Mouse (Mus musculus) heart, embryonic 16.5 days (tissue): ENCODE results near the gene Kif27. TPM values are rescaled to one million over a fixed set of nuclear protein-coding genes. Genes with fewer than 3 reads are reported as not detected.

Experiments
- ATAC-seq: fragments of 200-750 bp; cut with Nextera tagmentation; replicated peaks from 2 replicates; pipeline ENCODE4 v1.8.0; 2017; ENCODE audit warnings: moderate number of reproducible peaks; ENCODE audit not compliant: insufficient read depth, low FRiP score; ENCODE audit errors: extremely low read depth
- H3K27ac ChIP-seq: fragments of 300-500 bp; sonication (generic); 2 replicates; pipeline ENCODE4 v1.5.1; 2014; ENCODE audit warnings: mild to moderate bottlenecking, low read length, control low read depth, moderate library complexity
- H3K27me3 ChIP-seq: fragments of 300-500 bp; sonication (generic); 2 replicates; pipeline ENCODE4 v1.6.1; 2014; ENCODE audit warnings: low read length, mixed read lengths; ENCODE audit not compliant: control insufficient read depth, insufficient read depth
- H3K36me3 ChIP-seq: fragments of 300-500 bp; sonication (generic); 2 replicates; pipeline ENCODE4 v1.6.1; 2014; ENCODE audit not compliant: control insufficient read depth, insufficient read depth
- H3K4me1 ChIP-seq: fragments of 300-500 bp; sonication (generic); 2 replicates; pipeline ENCODE4 v1.6.1; 2014; ENCODE audit warnings: low read length, mixed read lengths; ENCODE audit not compliant: control insufficient read depth, insufficient read depth
- H3K4me2 ChIP-seq: fragments of 300-500 bp; sonication (generic); 2 replicates; pipeline ENCODE4 v1.6.1; 2014; ENCODE audit warnings: low read depth, mild to moderate bottlenecking, control low read depth, low read length
- H3K4me3 ChIP-seq: fragments of 300-500 bp; sonication (generic); 2 replicates; pipeline ENCODE4 v1.5.1; 2014; ENCODE audit warnings: mild to moderate bottlenecking, control low read depth, low read length
- H3K9ac ChIP-seq: fragments of 300-500 bp; sonication (generic); 2 replicates; pipeline ENCODE4 v1.6.1; 2014; ENCODE audit warnings: low read length, control low read depth
- H3K9me3 ChIP-seq: fragments of 300-500 bp; sonication (generic); replicated peaks from 2 replicates; pipeline ENCODE4 v1.6.1; 2016; ENCODE audit warnings: low read length; ENCODE audit not compliant: control insufficient read depth
- WGBS: fragments of 180-500 bp; shearing (Covaris S2); extraction: QIAGEN DNeasy Blood & Tissue Kit; methylation state at CpG from one replicate; pipeline ENCODE4 v1.1.7; 2014; 5-methylcytosine and 5-hydroxymethylcytosine counted together
- polyA plus RNA-seq: library from polyadenylated mRNA; unstranded; fragments of >200 nt; fragmentation: Nextera tagmentation; extraction: Ambion mirVana; gene quantifications from 2 replicates; pipeline ENCODE4 v1.2.1, GENCODE M21; 2015

Gene Kif27
- polyA plus RNA-seq, 1 experiment from 2014 or later = 0.35 TPM

- Histone ChIP-seq H3K36me3 (no peaks in the 10 kb centered on the region), H3K9me3 (no peaks in the 10 kb centered on the region), H3K4me3 (no peak overlapping the region), H3K4me1 (no peaks in the 10 kb centered on the region), H3K27ac (no peak overlapping the region), H3K9ac (no peak overlapping the region), H3K4me2 (no peak overlapping the region), H3K27me3 (no peaks in the 10 kb centered on the region)
- no peak for ATAC-seq
- 74% methylated on average over 12 of the region's 12 CpGs for WGBS
Observed at GRCm38 (mm10) chr13:58337456-58337855, 21.5 kb downstream of the Kif27 start.

DNA sequence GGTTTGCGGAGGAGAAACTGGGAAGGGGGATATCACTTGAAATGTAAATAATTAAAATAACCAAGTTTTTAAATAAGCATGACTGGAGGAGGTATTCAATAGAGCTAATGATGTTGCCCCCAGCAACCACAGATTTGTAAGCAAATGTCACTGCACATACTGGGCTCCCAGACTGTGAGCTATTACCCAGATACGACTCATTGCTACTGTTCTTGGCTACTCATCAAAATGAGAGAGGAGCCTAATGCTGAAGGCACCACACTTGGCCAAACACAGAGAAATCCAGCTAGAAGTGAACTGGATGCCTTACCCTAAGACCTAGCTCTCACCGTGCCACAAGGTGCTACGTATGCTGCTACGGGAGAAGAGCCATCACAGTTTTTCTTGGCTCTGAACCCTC lies 24.8 kb downstream of the Kif27 start:
- no peak overlapping the region for H3K9ac ChIP-seq
- no peak overlapping the region for H3K4me2 ChIP-seq
- 92% methylated on average over 5 of the region's 5 CpGs for WGBS
- no peaks in the 10 kb centered on the region for H3K9me3 ChIP-seq
- H3K27me3 ChIP-seq = no peaks in the 10 kb centered on the region
- H3K36me3 ChIP-seq = no peaks in the 10 kb centered on the region
- no peak overlapping the region for H3K4me3 ChIP-seq
- ATAC-seq = no peak
- no peak overlapping the region for H3K27ac ChIP-seq
- H3K4me1 ChIP-seq = no peaks in the 10 kb centered on the region

GRCm38 (mm10) chr13:58317768-58318167 lies 41.2 kb downstream of the Kif27 start:
- no peak overlapping the region for H3K27ac ChIP-seq
- no peak overlapping the region for H3K4me3 ChIP-seq
- H3K9ac ChIP-seq = no peak overlapping the region
- ATAC-seq = no peak
- no peaks in the 10 kb centered on the region for H3K36me3 ChIP-seq
- H3K4me2 ChIP-seq = no peak overlapping the region
- H3K4me1 ChIP-seq = no peaks in the 10 kb centered on the region
- H3K9me3 ChIP-seq = no peaks in the 10 kb centered on the region
- H3K27me3 ChIP-seq = no peaks in the 10 kb centered on the region
- WGBS = 56% methylated on average over 2 of the region's 2 CpGs

DNA sequence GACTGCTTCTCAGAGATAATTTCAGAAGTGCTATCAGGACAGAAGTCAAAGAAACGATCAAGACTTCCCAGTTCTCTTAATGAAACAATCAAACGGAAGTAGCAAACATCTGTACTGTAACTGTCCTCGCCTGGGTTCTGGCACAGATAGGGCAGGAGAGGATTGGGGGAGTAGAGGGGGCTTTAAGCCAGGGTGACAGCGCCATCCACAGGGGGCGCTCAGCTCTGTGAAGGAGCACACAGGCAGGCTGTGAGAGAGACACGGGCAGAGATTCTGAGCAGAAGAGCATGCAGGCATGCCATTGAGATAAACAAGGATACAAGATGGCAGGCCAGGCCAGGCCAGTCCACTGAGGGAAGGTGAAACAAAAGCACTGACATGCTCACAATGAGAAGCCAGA lies 43.9 kb downstream of the Kif27 start:
- Histone ChIP-seq H3K36me3 (no peaks in the 10 kb centered on the region), H3K9ac (no peak overlapping the region), H3K4me2 (no peak overlapping the region), H3K27me3 (no peaks in the 10 kb centered on the region), H3K27ac (no peak overlapping the region), H3K9me3 (no peaks in the 10 kb centered on the region), H3K4me1 (no peaks in the 10 kb centered on the region), H3K4me3 (no peak overlapping the region)
- WGBS = 38% methylated on average over 6 of the region's 6 CpGs
- no peak for ATAC-seq

DNA sequence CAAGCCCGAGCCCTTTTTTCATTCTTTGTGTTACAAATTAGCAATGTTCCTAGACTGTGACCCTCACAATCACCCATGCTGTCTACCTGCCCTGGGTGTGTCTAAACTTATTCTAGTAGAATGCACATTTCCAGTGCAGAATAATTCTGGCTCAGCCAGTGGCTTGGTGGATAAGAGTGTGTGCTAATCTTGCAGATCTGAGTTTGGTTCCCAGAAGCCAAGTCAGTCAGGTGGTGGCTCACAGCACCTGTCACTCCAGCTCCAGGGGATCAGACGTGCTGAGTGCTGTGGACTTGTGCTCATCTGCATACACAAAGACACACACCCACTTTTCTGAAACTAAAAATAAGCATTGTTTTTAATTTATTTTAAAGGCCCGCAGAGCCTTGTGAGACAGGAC lies 45.2 kb downstream of the Kif27 start:
- Histone ChIP-seq H3K27me3 (no peaks in the 10 kb centered on the region), H3K9me3 (no peaks in the 10 kb centered on the region), H3K27ac (no peak overlapping the region), H3K9ac (no peak overlapping the region), H3K36me3 (no peaks in the 10 kb centered on the region), H3K4me3 (no peak overlapping the region), H3K4me1 (no peaks in the 10 kb centered on the region), H3K4me2 (no peak overlapping the region)
- WGBS = 81% methylated on average over 3 of the region's 3 CpGs
- ATAC-seq = no peak

DNA sequence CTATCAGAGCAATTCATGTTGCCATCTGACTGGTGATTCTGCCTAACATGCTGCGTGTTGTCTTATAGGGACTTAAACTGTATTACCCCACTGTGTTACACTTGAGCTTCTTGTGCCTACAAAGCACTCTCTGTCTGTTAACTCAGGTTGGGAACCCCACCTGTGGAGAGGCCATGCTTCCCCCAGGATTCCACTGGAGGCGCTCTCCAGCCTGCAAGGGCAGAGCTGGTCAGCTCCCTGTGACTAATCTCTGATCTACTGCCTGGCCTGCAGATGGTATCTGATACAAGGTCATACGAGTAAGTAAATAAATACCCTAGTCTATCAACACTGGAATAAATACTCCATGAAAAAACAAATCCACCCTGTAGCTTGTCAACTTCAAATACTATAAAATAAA lies 47.6 kb downstream of the Kif27 start:
- H3K4me3 ChIP-seq = no peak overlapping the region
- no peaks in the 10 kb centered on the region for H3K9me3 ChIP-seq
- H3K36me3 ChIP-seq = no peaks in the 10 kb centered on the region
- H3K27me3 ChIP-seq = no peaks in the 10 kb centered on the region
- no peak overlapping the region for H3K4me2 ChIP-seq
- no peaks in the 10 kb centered on the region for H3K4me1 ChIP-seq
- ATAC-seq = no peak
- 55% methylated on average over 3 of the region's 3 CpGs for WGBS
- no peak overlapping the region for H3K9ac ChIP-seq
- no peak overlapping the region for H3K27ac ChIP-seq

DNA sequence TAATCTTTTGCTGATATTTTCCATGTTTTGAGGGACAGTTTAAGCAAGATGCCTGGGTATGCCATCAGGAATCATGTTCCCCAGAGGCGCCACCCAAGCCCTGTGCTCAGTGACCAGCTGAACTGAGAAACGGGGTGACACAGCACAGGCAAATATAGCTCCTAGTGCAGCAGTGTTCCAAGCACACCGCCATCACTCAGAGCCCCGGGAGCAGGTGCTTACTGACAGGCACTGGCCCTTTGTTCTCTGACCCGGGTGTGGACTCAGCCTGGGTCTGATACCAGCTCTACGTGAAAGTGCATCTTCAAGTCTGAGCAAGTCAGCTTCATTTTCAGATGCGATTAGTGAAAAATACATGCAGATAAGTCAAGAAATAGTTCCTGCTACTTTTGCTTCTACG lies 49.4 kb downstream of the Kif27 start:
- Histone ChIP-seq H3K9ac (no peak overlapping the region), H3K9me3 (no peaks in the 10 kb centered on the region), H3K27ac (no peak overlapping the region), H3K4me1 (no peaks in the 10 kb centered on the region), H3K4me2 (no peak overlapping the region), H3K36me3 (no peaks in the 10 kb centered on the region), H3K4me3 (no peak overlapping the region), H3K27me3 (no peaks in the 10 kb centered on the region)
- 59% methylated on average over 8 of the region's 8 CpGs for WGBS
- ATAC-seq = no peak

DNA sequence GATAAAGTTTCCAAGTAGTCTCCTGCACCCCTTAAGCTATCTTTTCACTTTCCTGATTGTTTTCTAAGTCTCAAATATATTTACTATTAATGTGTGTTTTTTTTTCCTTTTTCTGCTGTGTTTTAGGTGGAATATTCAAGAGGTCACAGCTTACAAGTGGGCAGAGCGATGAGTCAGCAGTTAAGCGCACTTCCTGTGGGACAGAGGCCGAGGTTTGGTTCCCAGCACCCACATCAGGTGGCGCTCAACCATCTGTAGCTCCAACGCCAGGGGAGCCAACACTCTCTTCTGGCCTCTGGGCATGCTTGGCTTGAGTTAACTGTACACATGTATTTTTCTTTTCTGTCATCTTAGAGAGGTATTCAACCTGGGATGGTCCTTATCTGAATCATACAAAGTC lies 51.5 kb downstream of the Kif27 start:
- Histone ChIP-seq H3K9me3 (no peaks in the 10 kb centered on the region), H3K27ac (no peak overlapping the region), H3K4me2 (no peak overlapping the region), H3K4me3 (no peak overlapping the region), H3K36me3 (no peaks in the 10 kb centered on the region), H3K9ac (no peak overlapping the region), H3K27me3 (no peaks in the 10 kb centered on the region), H3K4me1 (no peaks in the 10 kb centered on the region)
- ATAC-seq = no peak
- WGBS = 87% methylated on average over 5 of the region's 5 CpGs

GRCm38 (mm10) chr13:58305230-58305629 lies 53.7 kb downstream of the Kif27 start:
- WGBS = 69% methylated on average over 2 of the region's 2 CpGs
- ATAC-seq = no peak
- H3K36me3 ChIP-seq = no peaks in the 10 kb centered on the region
- no peak overlapping the region for H3K27ac ChIP-seq
- no peaks in the 10 kb centered on the region for H3K9me3 ChIP-seq
- no peak overlapping the region for H3K9ac ChIP-seq
- H3K4me2 ChIP-seq = no peak overlapping the region
- no peak overlapping the region for H3K4me3 ChIP-seq
- no peaks in the 10 kb centered on the region for H3K27me3 ChIP-seq
- no peaks in the 10 kb centered on the region for H3K4me1 ChIP-seq
